Mouse (Mus musculus) hindbrain, embryonic 16.5 days (tissue): Measurements from ENCODE around the gene Gpd1l. TPM values are rescaled to one million over a fixed set of nuclear protein-coding genes. Genes with fewer than 3 reads are reported as not detected.
A peak's percentile ranks its signal among the peaks of the same experiment; 100 is the strongest.
"Not testable (repeated sequence)": the region's sequence is repeated elsewhere in the genome, so short reads cannot be mapped to it uniquely, and the experiment has no call there.

Experiments used
- ATAC-seq: fragments of 200-750 bp; cut with Nextera tagmentation; 2 replicates; pipeline ENCODE4 v1.8.0; 2017; ENCODE audit warnings: moderate TSS enrichment, moderate library complexity
- H3K27ac ChIP-seq: fragments of 300-500 bp; sonication (generic); 2 replicates; pipeline ENCODE4 v1.5.1; 2014; ENCODE audit warnings: low read depth, mild to moderate bottlenecking, control low read depth, low read length, moderate library complexity
- H3K27me3 ChIP-seq: fragments of 300-500 bp; sonication (generic); replicated peaks from 2 replicates; pipeline ENCODE4 v1.6.1; 2014; ENCODE audit warnings: low read length; ENCODE audit not compliant: control insufficient read depth, insufficient read depth
- H3K36me3 ChIP-seq: fragments of 300-500 bp; sonication (generic); 2 replicates; pipeline ENCODE4 v1.6.1; 2014; ENCODE audit warnings: mild to moderate bottlenecking, low read length, moderate library complexity, mixed read lengths; ENCODE audit not compliant: control insufficient read depth, insufficient read depth
- H3K4me1 ChIP-seq: fragments of 300-500 bp; sonication (generic); 2 replicates; pipeline ENCODE4 v1.6.1; 2014; ENCODE audit warnings: low read depth, low read length; ENCODE audit not compliant: control insufficient read depth, insufficient read depth
- H3K4me2 ChIP-seq: fragments of 300-500 bp; sonication (generic); 2 replicates; pipeline ENCODE4 v1.6.1; 2014; ENCODE audit warnings: mild to moderate bottlenecking, low read length, control low read depth, moderate library complexity
- H3K4me3 ChIP-seq: fragments of 300-500 bp; sonication (generic); 2 replicates; pipeline ENCODE4 v1.5.1; 2014; ENCODE audit warnings: mild to moderate bottlenecking, low read length, control low read depth, moderate library complexity
- H3K9ac ChIP-seq: fragments of 300-500 bp; sonication (generic); 2 replicates; pipeline ENCODE4 v1.6.1; 2014; ENCODE audit warnings: low read depth, mild to moderate bottlenecking, control low read depth, low read length, moderate library complexity
- H3K9me3 ChIP-seq: fragments of 300-500 bp; sonication (generic); 2 replicates; pipeline ENCODE4 v1.6.1; 2014; ENCODE audit warnings: mild to moderate bottlenecking, low read length, moderate library complexity; ENCODE audit not compliant: control insufficient read depth
- WGBS: fragments of 180-500 bp; shearing (Covaris S2); extraction: QIAGEN DNeasy Blood & Tissue Kit; methylation state at CpG from one replicate; pipeline ENCODE4 v1.1.7; 2014; 5-methylcytosine and 5-hydroxymethylcytosine counted together
- polyA plus RNA-seq: library from polyadenylated mRNA; unstranded; fragments of >200 nt; fragmentation: Nextera tagmentation; extraction: Ambion mirVana; gene quantifications from 2 replicates; pipeline ENCODE4 v1.2.1, GENCODE M21; 2015

Gene Gpd1l
- 41.4 and 43.0 TPM in 2 replicates for polyA plus RNA-seq

DNA sequence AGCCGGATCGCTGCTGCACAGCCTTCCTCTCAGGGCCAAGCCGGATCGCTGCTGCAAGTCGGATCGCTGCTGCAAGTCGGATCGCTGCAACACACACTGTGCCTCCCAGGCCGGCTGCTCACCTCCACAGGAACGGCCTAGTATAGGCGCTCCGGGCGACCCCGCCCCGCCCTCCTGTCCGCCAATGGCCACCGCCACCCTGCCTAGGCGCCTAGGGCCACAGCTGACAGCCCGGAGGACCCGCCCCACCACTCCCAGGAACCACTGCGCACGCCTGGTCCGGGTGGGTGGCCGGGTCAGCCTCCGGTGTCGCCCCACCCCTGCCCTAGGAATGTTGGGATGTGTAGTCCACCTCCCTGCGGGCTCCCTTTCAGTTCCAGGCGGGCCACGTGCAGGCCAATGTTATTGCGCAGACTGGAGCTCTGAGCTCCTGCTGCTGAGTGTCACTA, at the start of gene Gpd1l:
Gene Gpd1l, minus strand, starts transcription at position 265 of the 449 bp plus-strand sequence.
- peak; percentile 98 for ATAC-seq
- peak within 1 kb of the TSS; percentile 88 for H3K9ac ChIP-seq
- peak within 1 kb of the TSS; percentile 82 for H3K4me2 ChIP-seq
- no peaks in the 10 kb centered on the region for H3K9me3 ChIP-seq
- WGBS: under 1% methylated on average over 28 of the region's 30 CpGs
- peaks cover 6% of the 10 kb centered on the region for H3K4me1 ChIP-seq
- peak within 1 kb of the TSS; percentile 72 for H3K27ac ChIP-seq
- H3K4me3 ChIP-seq: peak within 1 kb of the TSS; percentile 83
- H3K36me3 ChIP-seq: no peaks in the 10 kb centered on the region
- H3K27me3 ChIP-seq: no peaks in the 10 kb centered on the region

DNA sequence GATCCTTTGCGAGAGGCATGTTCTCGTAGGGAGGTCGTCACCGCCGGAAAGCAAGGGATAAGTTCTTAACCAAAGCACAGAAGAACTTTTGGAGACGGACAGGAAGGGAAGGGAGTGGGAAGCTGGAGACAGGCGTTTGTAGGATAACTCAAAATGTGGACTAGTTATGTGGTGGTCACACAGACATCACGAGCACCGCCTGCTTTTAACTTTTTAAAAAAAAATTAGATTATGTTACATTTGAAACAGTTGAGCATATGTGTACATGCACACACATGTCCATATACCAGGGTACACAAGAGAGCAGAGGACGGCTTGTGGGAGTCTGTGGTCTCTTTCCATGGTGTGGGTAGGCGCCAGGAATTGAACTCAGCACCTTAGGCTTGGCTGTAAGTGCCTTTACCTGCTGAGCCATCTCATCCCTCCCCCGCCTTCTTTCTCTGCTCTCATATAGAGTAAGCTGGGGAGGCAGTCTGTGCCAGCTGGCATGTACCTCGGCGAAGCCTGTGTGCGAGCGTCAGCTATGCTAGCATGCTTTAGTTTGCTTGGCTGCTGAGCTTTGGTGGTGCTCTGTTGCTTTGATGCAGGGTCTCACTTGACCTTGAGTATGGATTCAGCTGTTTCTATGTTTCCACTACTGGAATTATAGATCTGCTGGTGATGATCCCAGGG, 49.0 kb upstream of the Gpd1l start, which contains the start of gene Rps27rt:
Gene Rps27rt, minus strand, starts transcription at position 51 of the 672 bp plus-strand sequence.
- 94% methylated on average over 16 of the region's 16 CpGs for WGBS

DNA sequence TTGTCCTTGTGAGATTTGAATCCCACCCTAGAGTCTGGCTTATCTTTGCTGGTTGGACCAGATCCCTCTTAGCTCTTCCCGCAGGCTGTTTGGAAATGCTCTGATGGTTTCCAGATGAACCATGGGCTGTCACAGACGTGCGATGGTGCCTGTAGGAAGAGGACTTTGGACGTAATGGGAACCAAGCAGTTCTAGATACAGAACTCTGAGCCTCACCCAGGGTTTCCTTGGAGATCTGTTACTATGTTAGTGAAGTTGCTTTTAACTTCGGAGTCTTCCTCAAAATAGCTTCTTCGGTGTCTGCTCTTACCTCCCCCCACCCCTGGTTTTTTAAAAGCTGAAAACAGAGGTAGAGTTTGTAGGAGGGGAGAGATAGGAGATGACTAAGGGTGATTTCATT, 46.2 kb upstream of the Gpd1l start:
- WGBS: 76% methylated on average over 6 of the region's 6 CpGs

More for the DNA sequence above, 49.0 kb upstream of the Gpd1l start, which contains the start of gene Rps27rt:
- Histone ChIP-seq H3K27me3 (no peaks in the 10 kb centered on the region), H3K36me3 (no peaks in the 10 kb centered on the region), H3K9me3 (no peaks in the 10 kb centered on the region), H3K4me2 (no peak within 1 kb of the TSS), H3K27ac (no peak within 1 kb of the TSS), H3K9ac (no peak within 1 kb of the TSS), H3K4me1 (peaks cover 7% of the 10 kb centered on the region), H3K4me3 (no peak within 1 kb of the TSS)
- ATAC-seq: no peak

DNA sequence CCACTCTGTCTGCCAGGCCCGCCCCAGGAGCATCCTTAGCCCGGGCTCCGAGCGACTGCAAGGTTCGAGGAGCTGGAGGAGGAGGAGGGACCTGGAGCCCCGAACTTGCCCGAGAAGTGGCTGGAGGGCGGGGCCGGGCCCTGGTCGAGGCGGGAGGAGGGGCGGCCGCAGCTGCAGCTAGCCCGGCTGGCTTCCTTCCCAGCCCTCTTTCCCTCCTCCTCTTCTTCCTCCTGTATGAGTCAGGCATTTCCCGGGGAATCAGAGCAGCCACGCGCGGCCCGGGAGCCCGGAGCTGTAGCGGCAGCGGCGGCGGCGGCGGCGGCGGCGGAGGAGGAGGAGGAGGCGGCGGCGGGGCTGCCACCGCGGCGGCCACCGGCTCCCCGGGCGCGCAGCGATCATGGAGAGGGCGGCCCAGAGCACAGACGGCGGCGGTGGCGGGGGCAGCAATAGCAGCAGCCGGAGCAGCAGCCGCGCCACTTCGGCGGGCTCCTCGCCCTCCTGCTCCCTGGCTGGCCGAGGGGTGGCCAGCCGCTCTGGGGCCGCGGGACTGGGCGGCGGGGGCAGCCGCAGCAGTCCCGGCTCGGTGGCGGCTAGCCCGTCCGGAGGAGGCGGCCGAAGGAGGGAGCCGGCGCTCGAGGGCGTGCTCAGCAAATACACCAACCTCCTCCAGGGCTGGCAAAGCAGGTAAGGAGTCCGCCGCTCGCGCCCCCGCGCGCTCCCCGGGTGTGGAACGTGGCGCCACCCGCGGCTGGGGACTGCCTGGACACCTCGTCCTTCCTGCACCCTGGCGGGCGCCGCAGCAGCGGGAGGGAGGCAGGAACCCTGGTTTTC, 44.7 kb upstream of the Gpd1l start, which contains the start of gene Osbpl10:
Gene Osbpl10, plus strand, starts transcription at position 289 of the 831 bp plus-strand sequence.
- Histone ChIP-seq H3K4me3 (peak within 1 kb of the TSS; percentile 66), H3K4me1 (peaks cover 11% of the 10 kb centered on the region), H3K36me3 (no peaks in the 10 kb centered on the region), H3K4me2 (peak within 1 kb of the TSS; percentile 95), H3K9ac (peak within 1 kb of the TSS; percentile 83), H3K27me3 (no peaks in the 10 kb centered on the region), H3K9me3 (no peaks in the 10 kb centered on the region), H3K27ac (peak within 1 kb of the TSS; percentile 83)
- ATAC-seq: peak; percentile 85
- 0% methylated on average over 54 of the region's 86 CpGs for WGBS

More for the DNA sequence above, 46.2 kb upstream of the Gpd1l start:
- no peak for ATAC-seq
- Histone ChIP-seq H3K27me3 (no peaks in the 10 kb centered on the region), H3K4me2 (peak overlapping the region; percentile 95), H3K36me3 (no peaks in the 10 kb centered on the region), H3K9ac (no peak overlapping the region), H3K9me3 (no peaks in the 10 kb centered on the region), H3K4me3 (no peak overlapping the region), H3K27ac (no peak overlapping the region), H3K4me1 (peaks cover 11% of the 10 kb centered on the region)

DNA sequence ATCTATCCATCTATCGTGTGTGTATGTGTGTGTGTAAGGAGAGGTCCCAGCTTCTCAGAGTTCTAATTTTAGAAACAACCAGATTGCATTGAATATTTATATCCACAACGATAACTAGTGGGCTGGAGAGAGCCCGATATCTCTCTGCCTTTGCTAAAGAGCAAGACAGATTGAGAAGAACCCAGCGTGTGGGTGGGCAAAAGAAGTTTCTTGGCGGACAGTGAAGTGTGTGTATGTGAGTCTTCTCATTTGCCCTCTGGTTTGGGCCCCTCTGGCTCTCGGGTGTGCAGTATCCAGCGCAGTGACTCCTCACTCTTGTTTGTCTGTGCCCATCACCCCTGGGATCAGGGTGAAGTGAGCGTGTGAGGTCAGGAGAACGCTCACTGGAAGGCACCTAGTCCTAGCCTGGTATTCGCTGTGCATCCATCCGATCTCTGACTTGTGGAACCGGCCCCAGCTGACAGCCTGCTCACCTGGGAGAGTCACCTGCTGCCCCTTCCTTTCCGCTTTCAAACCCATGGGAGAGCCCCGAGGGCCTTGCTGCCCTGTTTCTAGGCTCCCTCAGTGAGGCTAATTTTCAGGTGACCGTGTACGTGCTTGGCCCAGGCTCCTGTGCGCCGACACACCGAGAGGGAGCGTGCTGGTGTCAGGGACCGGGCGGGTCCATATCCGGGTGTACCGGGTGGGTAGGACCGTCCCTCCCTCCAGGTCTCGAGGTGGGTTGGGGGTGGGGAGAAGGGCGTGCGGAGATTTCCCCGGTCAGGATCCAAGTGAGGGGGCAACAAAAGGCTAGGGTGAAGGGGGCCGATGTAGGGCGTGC, 43.9 kb upstream of the Gpd1l start:
- ATAC-seq: peak; percentile 77
- peak overlapping the region; percentile 83 for H3K9ac ChIP-seq
- WGBS: 6% methylated on average over 31 of the region's 31 CpGs
- peaks cover 11% of the 10 kb centered on the region for H3K4me1 ChIP-seq
- H3K27ac ChIP-seq: peak overlapping the region; percentile 83
- H3K4me3 ChIP-seq: peak overlapping the region; percentile 66
- peak overlapping the region; percentile 95 for H3K4me2 ChIP-seq
- no peaks in the 10 kb centered on the region for H3K36me3 ChIP-seq
- H3K9me3 ChIP-seq: no peaks in the 10 kb centered on the region
- no peaks in the 10 kb centered on the region for H3K27me3 ChIP-seq

DNA sequence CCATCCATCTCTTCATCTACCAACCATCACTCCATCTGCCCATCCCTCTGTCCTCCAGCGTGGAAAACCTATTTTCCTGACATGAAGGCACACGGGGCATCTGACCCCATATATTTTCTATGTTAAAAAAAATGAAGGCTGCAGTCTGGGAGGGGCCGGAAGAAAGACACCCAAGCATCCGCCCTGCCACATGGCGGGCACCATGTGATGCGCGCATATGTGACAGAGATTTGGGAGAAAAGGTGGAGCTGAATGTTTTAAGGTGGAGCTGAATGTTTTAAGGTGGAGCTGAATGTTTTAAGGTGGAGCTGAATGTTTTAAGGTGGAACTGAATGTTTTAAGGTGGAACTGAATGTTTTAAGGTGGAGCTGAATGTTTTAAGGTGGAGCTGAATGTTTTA, 32.5 kb upstream of the Gpd1l start:
- H3K36me3 ChIP-seq, H3K27me3 ChIP-seq: not testable (repeated sequence)
- WGBS: 78% methylated on average over 7 of the region's 7 CpGs

DNA sequence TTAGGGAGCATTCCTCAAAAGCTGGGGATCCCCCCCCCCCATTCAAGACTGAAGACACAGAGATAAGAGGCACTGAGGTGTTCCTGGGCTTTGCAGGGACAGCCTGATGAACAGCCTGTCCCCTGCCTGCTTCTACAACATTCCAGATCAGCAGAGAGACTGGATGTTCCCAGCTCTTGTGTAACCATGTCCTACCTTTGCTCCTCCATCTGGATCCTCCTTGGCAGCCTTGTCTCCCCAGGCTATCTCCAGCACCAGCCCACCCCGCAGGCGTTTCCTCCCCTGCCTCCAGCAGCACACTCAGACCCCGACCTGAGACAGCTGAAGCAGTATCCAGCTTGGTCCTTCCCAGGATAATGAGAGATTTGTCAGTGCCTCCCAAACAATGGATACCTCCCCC, 30.3 kb upstream of the Gpd1l start:
- Histone ChIP-seq H3K36me3 (no peaks in the 10 kb centered on the region), H3K27me3 (no peaks in the 10 kb centered on the region), H3K27ac (no peak overlapping the region), H3K4me1 (no peaks in the 10 kb centered on the region), H3K4me3 (no peak overlapping the region), H3K4me2 (no peak overlapping the region), H3K9ac (no peak overlapping the region), H3K9me3 (peaks cover 5% of the 10 kb centered on the region; the same call in 1 of the 2 replicates)
- ATAC-seq: no peak
- WGBS: 62% methylated on average over 3 of the region's 3 CpGs

More for the DNA sequence above, 32.5 kb upstream of the Gpd1l start:
- H3K9me3 ChIP-seq, H3K9ac ChIP-seq, H3K4me2 ChIP-seq, H3K27ac ChIP-seq, H3K4me3 ChIP-seq, ATAC-seq, H3K4me1 ChIP-seq: not testable (repeated sequence)

DNA sequence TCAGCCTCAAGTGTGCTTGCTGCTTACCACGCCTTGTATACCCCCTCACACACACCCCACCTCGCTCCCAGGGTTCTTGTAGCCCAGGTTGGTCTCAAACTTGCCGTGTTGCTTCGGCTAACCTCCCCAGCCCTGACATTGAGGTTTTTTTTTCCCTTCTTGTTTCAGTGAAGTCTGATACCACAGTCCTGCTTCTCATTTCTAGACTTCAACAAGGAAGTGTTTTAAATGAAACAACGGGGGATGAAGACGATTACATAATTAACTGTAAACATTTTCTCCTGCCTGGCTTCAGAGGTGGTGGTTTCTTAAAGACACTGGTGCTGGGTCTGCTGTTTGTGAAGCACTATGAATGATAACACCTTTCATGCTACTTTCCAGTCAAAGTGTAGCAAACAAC, 27.1 kb upstream of the Gpd1l start:
- no peak overlapping the region for H3K4me2 ChIP-seq
- H3K9ac ChIP-seq: no peak overlapping the region
- no peaks in the 10 kb centered on the region for H3K36me3 ChIP-seq
- H3K4me3 ChIP-seq: no peak overlapping the region
- H3K4me1 ChIP-seq: no peaks in the 10 kb centered on the region
- WGBS: 91% methylated on average over 6 of the region's 6 CpGs
- H3K27me3 ChIP-seq: no peaks in the 10 kb centered on the region
- peaks cover 5% of the 10 kb centered on the region; the same call in 1 of the 2 replicates for H3K9me3 ChIP-seq
- no peak for ATAC-seq
- H3K27ac ChIP-seq: no peak overlapping the region
